ENCODE assay signal across 11 mouse cellular contexts in genomic region chr14:103488659-103489058, GRCm38 (mm10). TPM values are rescaled to one million over a fixed set of nuclear protein-coding genes. Genes with fewer than 3 reads are reported as not detected.
DNase-seq lines count a peak whose midpoint lies in the region; ATAC-seq lines count a peak whose summit lies in the region.
"Had no signal": no experiment of that assay in that cellular context is flagged by ENCODE, and none has a peak within 500 bp of the region (broad histone marks: within the 10 kb centered on the region; RNA-seq: fewer than 3 reads in every experiment).

No protein-coding gene starts in this region.

- H3K27me3 ChIP-seq in kidney, embryonic 14.5 days (ENCODE audit: control insufficient read depth, insufficient read depth, low read length), result no peaks in the 10 kb centered on the region
- H3K27me3 ChIP-seq: hindbrain, embryonic 13.5 days had no signal

- H3K9me3 ChIP-seq in kidney, embryonic 14.5 days (ENCODE audit: control insufficient read depth, low read length), result peaks cover 10% of the 10 kb centered on the region; the same call in 1 of the 2 replicates

- no peaks in the 10 kb centered on the region for H3K36me3 ChIP-seq in kidney, embryonic 14.5 days (ENCODE audit: control insufficient read depth, insufficient read depth, low read length)
- H3K36me3 ChIP-seq: hindbrain, embryonic 13.5 days had no signal

- peak; percentile 10 for DNase-seq in kidney, adult 9 months
- DNase-seq in 416B (ENCODE audit: low read depth), result peak; percentile 47
- peak; percentile 36 to 43 for DNase-seq in B cell, adult 2 months
- DNase-seq in induced T-regulatory cell, adult 2 months (ENCODE audit: low read depth), result peak; percentile 37
- no peak for DNase-seq in layer of hippocampus, adult 8-10 months (ENCODE audit: low spot score in 2 of 2)
- no peak for DNase-seq in layer of hippocampus, postnatal 10 days (ENCODE audit: low spot score in 2 of 2)
- DNase-seq: gastrocnemius, postnatal 25 days; lung, postnatal 36 days had no signal

- H3K27ac ChIP-seq in kidney, embryonic 14.5 days (ENCODE audit: low read depth, low read length), result no peak overlapping the region
- H3K27ac ChIP-seq: hindbrain, embryonic 13.5 days had no signal

- no peaks in the 10 kb centered on the region for H3K4me1 ChIP-seq in kidney, embryonic 14.5 days (ENCODE audit: control insufficient read depth, insufficient read depth, low read length)
- H3K4me1 ChIP-seq: hindbrain, embryonic 13.5 days had no signal

- H3K4me2 ChIP-seq in kidney, embryonic 14.5 days (replicated peaks; ENCODE audit: low read depth, low read length), result no peak overlapping the region
- H3K4me2 ChIP-seq: hindbrain, embryonic 13.5 days had no signal

- H3K9ac ChIP-seq in kidney, embryonic 14.5 days (ENCODE audit: low read depth, low read length), result no peak overlapping the region
- H3K9ac ChIP-seq: hindbrain, embryonic 13.5 days had no signal

- no peak overlapping the region for H3K4me3 ChIP-seq in kidney, embryonic 14.5 days (ENCODE audit: low read length)
- H3K4me3 ChIP-seq: hindbrain, embryonic 13.5 days had no signal

- WGBS in kidney, embryonic 14.5 days, result 70% methylated on average over 3 of the region's 3 CpGs

- no peak for ATAC-seq in kidney, embryonic 14.5 days (ENCODE audit: low FRiP score, low TSS enrichment)

RNA-seq across cellular contexts. Expression of gene Scel, which starts 24.5 kb away (rescaled TPM):
- polyA plus RNA-seq in kidney, embryonic 14.5 days (2014; fragmentation: Nextera tagmentation; extraction: Ambion mirVana), result 1.2 and 2.0 TPM in 2 replicates
- total RNA-seq in layer of hippocampus, adult 8-10 months (2022), result 1 to 10 TPM; 1.0 to 1.6 (median 1.2) TPM
- under 1 TPM; 0.67 to 0.80 TPM for total RNA-seq in layer of hippocampus, postnatal 10 days (2021)
- polyA plus RNA-seq: large intestine, adult 2 months had no signal

Comparison
In these comparisons a context has a peak if more than half of its experiments do, and no peak if none do; other contexts are left out.
1. DNase-seq: peak in kidney, adult 9 months (single experiment), 416B (single experiment), B cell, adult 2 months (2 of 2) and induced T-regulatory cell, adult 2 months (single experiment); none in layer of hippocampus, adult 8-10 months (0 of 2) and layer of hippocampus, postnatal 10 days (0 of 2).